Mouse (Mus musculus): ENCODE data around the gene Celf2.
"Not testable (repeated sequence)": the region's sequence is repeated elsewhere in the genome, so short reads cannot be mapped to it uniquely, and the experiment has no call there.

Celf2 gene

DNA sequence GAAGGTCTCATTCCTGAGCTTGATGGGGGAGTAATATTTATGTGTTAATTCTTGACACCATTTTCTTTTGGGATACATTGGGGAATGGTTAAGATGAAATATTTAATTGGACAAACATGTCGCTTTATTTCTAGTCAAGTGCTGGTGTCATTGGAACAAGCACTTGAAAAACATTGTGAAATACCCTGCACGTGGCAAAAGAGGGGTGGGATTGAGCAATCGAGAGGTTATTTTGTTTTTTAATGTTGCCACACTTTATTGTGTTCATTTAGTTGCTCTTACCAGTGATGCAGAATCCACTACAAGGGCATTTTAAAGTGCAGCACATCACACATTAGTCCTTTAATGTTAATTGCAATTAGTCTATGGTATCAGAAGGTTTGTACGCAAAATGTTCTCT, 242.2 kb downstream of the Celf2 start:
- DNase-seq (ENCODE audit: low read depth in 1 of 2, low spot score in 2 of 2): no peak

DNA sequence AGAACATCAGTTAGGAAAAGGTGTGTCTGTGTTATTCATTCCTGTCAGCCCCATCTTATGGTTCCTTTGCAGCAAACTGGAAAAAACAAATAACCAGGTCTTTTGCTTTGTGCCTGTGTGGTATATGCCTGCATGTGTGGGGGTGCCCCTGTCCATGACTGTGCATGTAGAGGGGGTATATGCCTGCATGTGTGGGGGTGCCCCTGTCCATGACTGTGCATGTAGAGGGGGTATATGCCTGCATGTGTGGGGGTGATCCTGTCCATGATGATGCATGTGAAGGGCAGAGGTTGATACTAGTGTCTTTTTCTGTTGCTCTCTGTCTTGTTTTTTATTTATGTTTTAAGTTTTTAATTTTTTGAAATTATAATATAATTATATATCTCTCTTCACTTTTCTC, 246.7 kb downstream of the Celf2 start:
- not testable (repeated sequence) for DNase-seq (ENCODE audit: low read depth in 1 of 2, low spot score in 2 of 2)

DNA sequence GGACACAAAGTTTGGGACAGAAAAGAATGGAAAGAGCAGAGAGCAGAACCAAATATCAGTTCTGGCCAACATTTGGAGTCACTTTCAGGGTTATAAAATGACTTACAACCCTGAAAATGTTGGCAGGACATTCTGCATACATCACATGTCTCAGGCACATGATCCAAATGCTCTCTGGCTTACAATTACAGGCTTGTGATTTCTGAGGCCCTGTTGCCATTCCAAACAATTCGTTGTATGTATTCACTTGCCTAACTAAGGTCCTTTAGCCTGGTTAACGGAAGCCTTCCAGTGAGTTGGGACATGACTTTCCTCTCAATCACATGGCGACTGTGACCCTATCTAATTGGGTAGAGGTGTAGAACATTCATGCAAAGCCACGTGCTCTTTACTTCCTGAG, 249.2 kb downstream of the Celf2 start:
- no peak for DNase-seq (ENCODE audit: low read depth in 1 of 2, low spot score in 2 of 2)

DNA sequence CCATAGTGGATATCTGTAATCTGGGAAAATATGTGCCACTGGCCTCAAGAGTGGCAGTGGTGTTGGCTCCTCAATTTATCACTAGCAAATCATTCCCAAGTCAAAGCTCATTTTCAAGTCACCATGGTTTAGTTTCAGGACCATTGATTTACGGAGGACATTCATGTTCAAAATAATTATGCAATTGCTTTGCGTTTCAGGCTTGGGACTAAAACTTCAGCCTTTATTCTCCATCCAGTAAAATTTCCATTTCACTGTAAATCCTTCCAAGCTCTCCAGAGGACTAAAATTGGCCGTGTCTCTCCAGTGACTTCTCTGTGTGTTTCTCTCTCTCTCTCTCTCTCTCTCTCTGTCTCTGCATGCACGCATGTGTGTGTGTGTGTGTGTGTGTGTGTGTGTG, 249.7 kb downstream of the Celf2 start:
- DNase-seq (ENCODE audit: low read depth in 1 of 2, low spot score in 2 of 2): no peak

DNA sequence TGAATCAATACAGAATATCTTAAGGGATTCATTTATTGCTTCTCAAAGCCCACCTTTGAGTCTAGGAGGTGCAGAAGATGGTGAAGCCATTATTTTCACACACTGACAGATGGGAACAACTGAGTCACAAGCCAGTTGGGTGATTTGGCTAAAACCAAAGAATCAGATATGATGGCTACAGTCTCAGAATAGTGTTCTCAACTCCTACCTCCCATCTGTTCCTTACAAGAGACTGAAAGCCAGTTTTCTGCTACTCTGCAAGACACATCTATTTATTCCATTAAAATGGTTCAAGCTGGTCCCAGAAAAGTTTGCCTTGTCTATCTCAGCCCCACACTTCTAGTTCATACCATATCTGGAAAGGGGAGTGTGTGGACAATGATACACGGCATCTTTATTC, 253.3 kb downstream of the Celf2 start:
- no peak for DNase-seq (ENCODE audit: low read depth in 1 of 2, low spot score in 2 of 2)

DNA sequence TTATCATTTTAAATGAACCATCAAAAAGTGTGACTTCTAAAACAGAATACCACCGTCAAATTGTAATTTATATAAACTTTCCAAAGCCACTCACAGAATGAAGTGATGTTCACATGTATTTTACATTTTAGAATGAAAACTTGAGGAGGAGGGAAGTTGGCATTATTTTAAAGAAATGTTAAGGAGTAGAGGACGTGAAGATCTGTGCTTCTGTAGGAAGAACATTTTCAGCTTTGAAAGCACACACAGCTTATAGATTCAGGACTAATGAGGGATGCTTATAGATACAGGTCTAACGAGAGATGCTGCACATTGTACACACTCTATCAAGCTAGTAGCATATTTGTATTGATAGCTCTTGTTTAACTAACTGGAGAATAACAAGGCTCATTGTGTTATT, 254.0 kb downstream of the Celf2 start:
- DNase-seq (ENCODE audit: low read depth in 1 of 2, low spot score in 2 of 2): no peak

DNA sequence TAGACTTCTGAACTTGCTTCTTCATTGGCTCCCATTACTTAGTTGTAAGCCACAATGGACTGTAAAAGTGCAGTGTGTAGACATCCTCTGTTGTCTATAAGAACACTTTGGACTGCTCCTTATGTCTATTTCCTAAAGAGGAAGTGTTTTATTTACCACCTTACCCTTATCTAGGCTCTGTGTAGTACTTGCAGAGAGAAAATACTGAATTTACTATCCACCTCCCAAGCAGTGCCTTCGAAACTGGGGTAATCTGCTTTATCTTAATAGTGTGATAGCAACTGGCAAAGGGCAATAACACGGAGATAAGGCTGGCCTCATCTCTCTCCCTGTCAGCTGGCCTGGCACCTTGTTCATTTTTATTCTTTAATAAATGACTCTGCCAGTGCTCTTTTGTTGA, 259.0 kb downstream of the Celf2 start:
- DNase-seq (ENCODE audit: low read depth in 1 of 2, low spot score in 2 of 2): no peak

DNA sequence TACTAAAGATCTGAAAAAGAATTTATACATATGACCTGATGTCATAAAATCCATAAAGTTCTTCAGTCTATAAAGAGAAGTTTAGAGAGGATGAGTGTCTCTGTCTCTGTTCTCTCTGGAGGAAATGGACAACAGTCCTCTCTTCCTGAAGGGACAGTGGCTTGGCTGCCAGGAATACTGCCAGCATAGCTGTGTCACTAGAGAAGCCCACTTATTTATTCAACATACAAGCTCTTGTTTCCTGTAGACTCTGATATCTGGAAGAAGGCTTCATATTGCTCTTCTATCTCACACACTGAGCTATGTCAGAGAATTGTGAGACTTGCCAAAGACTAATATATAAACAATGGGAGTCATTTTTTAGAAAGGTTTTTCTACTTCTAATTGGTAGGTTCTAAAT, 260.4 kb downstream of the Celf2 start:
- no peak for DNase-seq (ENCODE audit: low read depth in 1 of 2, low spot score in 2 of 2)

DNA sequence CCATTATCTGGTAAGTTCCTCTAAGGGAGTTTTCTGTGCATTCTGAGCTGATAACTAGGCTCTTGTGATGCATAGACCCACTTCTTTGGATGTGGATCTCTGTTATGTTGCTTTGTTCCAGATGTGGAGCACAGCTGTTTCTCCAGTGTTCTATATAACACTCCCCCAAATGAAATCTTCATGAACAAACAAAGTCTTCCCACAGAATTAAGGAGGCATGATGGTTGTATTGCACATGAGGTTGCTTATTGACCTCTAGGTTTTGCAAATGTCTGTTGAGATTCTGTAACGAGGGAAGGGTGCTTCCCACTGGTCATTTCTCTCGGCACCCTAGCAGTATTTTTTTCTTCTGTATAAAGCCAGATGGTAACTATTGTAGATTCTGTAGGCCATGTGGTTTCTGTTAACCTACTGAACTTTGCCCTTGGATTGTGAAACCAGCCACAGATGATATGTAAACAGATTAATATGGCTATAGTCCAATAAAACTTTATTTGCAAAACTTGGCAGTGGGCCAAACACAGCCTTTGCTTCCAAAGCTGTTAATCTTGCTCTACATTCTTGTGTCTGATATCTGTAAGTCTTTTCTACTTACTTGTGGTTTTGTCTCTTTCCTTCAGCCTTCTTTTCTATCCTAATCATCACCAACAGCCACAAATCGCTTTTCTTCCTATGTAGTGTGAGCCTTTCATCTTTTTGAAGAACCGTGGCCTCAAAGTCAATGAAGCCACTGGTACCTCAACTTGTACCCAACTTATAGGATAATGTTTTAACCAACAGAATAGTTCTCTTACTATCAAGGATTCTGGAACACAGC, 263.2 kb downstream of the Celf2 start:
- no peak for DNase-seq (ENCODE audit: low read depth in 1 of 2, low spot score in 2 of 2)

DNA sequence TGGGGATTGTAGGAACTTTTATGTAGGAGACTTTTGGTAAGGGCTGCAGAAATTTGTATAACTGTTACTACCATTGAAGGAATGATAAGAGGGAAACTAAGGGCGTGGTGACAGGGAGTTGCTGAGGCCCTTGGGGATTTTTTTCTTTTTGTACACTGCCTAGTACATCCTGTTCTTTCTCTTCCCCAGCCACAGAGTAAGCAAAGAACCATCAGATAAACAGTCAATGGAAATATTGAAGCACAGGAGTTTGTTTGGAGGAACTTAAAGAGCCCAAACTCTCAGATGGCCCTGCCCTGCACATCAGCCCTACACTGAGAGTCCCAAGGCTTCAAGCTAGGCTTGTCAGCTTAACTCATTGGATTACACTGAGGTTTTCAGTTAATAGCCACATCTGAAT, 267.2 kb downstream of the Celf2 start:
- DNase-seq (ENCODE audit: low read depth in 1 of 2, low spot score in 2 of 2): no peak

DNA sequence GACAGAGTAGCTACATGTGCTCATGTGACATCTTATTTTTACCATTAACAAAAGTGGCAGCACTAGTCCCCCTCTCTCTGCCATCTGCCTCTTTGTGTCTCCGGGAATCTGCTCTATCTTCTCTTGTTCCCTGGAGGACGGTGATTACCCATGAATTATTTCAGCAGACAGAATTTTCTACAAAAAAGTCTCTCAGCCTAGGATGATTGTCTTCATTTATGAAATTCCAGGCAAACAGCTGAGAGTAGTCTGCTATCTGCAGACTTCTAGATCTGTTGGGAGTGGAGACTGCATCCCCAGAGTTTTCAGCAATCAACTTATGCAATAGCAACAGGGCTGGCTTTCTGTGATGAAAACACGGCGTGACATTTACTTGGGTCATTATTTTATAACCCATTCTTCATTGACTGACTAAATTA, 267.8 kb downstream of the Celf2 start:
- no peak for DNase-seq (ENCODE audit: low read depth in 1 of 2, low spot score in 2 of 2)

DNA sequence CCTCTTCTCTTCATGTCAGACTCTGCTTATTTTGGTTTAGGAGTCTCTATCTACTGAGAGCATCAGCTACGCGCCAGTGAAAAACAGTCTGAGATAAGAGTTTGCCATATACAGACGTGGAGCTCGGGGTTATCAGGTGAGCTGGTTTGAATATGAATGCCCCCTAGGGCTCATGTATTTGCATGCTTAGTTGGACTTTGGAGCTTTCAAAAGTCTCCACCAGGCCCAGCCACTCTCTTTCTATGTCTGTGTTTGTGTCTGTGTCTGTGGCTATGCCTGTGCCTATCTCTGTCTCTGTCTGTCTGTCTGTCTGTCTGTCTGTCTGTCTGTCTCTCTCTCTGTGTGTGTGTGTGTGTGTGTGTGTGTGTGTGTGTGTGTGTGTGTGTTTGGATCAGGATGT, 272.1 kb downstream of the Celf2 start:
- DNase-seq (ENCODE audit: low read depth in 1 of 2, low spot score in 2 of 2): no peak

DNA sequence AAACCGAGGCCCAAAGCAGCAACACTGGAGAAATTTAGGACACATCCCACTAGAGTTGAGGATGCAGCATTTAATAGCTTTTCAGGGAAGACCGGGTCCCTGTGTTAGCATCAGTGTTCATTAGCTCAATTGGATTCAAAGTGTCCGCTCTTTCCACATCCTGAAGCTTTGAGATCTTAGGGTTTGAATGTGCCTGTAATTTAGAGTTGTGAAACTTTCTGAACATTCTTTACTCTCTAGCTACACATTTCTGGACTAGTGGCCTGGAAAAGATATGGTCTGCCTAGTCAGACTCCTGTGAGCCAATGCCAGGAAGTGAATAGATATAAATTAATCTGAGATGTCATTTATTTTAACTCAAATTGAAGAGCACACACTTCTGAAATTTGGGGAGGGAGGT, 272.9 kb downstream of the Celf2 start:
- no peak for DNase-seq (ENCODE audit: low read depth in 1 of 2, low spot score in 2 of 2)

DNA sequence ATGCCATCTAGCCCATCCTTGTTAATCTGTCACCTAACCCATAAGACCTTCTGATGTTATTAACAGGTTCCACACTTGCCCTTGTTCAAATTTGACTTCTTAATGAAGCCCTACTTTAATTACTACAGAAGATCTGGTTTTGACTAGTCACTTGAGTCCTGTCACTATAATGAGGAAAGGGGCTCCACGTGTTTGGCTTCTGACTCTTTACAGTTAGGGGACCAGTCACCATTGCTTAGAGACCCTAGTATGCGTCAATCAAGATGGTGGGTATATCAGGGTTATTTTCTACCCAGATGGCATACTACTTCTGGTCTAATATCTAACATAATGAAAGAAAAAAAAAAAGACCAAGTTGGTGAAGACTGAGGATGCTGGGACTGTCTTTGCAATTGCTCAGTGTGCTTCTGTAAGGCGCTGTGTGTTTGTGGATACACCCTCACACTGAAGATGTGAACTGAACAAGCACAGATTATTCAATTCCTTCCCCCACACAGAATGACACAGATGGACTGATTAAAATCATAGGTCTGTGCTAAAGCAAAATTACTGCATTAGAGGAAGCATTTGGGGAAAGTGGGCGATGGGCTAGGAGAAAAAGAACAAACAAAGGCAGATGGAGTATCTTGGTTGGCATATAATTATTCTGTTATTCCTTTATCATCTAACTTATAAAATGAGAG, 274.2 kb downstream of the Celf2 start:
- no peak for DNase-seq (ENCODE audit: low read depth in 1 of 2, low spot score in 2 of 2)

DNA sequence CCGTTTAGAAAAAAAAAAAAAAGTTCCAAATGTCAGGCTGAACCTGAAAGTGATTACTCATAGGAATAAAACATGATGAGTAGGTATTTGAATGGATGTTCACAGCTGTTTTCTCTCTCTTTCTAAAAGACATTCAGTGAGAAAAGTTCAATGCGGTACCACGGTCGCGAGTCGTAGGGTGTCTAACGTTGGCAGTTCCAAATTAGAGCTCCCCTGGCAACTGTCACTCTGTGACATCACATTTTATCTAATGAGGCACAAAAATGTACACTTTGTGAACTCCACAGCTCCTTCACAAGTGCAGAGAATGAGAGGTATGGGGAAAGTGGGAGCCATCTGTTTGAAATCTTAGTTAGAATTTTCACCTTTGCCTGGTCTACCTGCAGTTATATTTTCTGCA, 274.8 kb downstream of the Celf2 start:
- DNase-seq (ENCODE audit: low read depth in 1 of 2, low spot score in 2 of 2): no peak

DNA sequence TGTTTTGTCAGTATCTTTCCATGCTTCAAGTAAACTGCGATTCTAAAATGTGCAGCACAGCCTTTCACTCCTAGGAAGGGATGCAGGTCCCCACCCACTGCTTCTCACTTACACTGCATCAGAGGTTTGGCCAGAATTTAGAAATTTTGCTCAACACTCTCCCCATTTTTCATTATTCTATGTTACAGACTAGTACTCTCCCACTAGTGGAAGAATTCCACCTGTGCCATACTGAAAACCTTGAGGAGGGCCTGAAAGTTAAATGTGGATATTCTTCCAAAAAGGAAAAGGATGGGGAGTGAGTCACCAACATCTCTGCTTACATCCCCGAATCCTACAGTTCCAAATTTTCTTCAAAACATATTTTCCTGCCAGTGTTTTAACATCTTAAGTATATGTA, 276.0 kb downstream of the Celf2 start:
- DNase-seq (ENCODE audit: low read depth in 1 of 2, low spot score in 2 of 2): no peak

DNA sequence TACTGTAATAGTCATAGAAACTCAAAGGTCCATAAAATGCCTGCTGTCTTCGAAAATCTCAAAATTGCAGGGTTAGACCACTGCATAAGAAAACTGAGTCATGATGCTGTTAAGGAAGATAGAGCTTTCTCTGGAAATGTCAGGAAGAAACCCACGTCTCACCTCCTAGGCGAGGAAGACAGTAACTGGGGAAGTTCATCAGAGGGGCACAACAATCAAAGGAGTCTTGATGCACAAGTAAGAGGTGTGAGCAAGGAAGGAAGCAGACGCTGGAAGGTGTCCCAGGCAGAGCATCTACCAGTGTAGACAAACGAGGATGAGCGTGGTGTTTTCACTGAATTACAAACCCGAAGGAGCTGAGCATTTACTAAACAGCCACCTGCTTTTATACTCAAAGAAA, 282.6 kb downstream of the Celf2 start:
- no peak for DNase-seq (ENCODE audit: low read depth in 1 of 2, low spot score in 2 of 2)

DNA sequence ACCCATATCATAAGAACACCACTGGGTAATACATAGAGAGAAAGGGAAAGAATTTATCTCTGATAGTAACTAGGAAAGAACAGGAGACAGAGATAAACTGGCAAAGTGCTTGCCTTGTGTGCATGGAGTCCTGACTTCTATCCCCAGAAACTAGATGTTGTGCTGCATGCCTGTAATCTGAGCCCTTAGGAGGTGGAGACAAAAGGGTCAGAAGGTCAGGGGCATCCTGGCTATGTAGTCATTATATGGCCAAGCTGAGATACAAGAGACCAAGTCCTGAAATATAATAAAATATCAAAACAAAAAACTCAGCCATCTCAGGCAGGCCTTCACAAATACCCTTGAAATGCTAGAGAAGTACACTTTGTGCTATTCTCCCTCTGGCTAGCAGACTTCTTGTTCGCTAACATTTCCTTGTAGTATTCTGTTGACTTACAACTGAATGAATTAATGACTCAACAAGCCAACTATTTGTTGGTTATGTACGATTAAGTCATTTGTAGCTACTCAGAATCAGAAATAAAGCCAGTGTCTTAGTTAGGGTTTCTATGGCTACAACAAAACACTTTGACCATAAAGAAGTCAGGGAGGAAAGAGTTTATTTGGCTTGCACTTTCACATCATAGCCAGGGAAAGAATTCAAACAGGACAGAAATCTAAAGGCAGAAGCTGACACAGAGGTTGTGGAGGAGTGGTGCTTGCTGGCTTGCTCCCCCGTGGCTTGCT, 284.9 kb downstream of the Celf2 start:
- no peak for DNase-seq (ENCODE audit: low read depth in 1 of 2, low spot score in 2 of 2)

DNA sequence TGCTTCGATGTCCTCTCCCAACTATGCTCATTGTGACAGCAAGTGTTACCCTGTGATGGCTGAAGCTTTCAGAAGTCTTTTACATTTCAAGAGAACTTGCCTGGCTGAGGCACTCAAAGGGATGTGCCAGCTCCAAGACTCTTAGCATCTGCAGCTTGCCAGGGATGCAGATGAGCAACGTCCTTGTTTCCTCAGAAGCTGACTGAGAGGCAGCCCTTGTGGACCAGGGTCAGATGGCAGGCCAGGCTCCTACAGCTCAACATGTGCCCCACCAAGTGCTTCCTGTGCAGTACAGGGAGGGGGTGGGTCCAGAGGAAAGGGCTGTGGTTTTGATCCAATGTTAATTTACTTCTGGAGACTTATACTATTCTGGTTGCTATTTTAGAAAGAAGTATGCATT, 285.8 kb downstream of the Celf2 start:
- DNase-seq (ENCODE audit: low read depth in 1 of 2, low spot score in 2 of 2): no peak

DNA sequence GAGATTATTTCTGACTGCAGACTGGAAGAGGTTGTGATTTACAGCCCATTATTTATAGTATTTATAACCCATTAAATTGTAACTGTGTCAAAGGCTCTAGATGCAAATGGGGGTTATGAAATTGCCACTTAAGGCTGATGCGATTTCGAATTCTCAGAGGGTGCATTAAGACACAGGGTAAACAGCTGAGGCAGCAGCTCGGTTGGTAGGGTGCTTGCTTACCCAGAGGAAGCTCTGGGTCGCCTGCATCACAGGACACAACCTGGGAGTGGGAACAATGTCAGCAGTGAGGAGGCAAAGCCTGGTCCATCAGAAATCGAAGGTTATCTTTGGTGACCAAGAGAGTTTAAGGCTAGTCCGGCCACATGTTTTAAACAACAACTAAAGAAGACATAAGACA, 286.5 kb downstream of the Celf2 start:
- DNase-seq (ENCODE audit: low read depth in 1 of 2, low spot score in 2 of 2): no peak

DNA sequence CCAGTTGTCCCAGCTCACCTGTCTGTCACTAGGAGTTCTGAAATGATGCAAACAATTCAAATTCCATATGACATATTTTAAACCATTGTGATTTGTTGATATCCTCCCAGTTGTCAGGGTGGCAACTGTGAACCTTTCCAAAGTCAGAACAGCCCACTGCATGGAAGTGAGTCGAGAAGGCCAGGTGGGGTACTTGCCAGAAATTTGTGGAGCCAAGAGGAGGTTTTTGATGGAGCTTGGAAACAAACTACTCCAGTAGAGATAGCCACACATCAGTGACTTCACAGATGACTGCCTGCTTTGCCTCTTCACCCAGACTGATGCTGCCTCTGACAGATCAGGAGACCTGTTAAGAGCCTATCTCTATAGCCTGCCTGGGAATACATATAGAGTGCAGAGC, 287.5 kb downstream of the Celf2 start:
- no peak for DNase-seq (ENCODE audit: low read depth in 1 of 2, low spot score in 2 of 2)

DNA sequence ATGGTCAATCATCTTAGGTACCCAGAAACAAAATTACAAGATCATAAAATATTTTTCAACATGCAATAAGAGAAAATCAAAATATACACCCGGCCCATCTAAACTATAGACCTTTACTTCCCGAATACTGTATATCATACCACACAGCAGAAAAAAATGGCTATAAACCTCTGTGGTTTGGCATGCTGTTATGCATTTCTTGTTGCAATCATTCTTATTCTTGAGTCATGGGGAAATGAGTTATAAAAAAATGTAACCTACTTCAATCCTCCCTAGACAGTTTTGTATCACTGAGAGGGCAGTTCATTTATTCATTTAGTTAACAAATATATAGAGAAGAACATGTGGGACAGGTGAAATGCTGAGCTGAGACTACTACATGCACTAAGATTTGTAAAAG, 291.3 kb downstream of the Celf2 start:
- DNase-seq (ENCODE audit: low read depth in 1 of 2, low spot score in 2 of 2): no peak

Data from monocyte, adult 2 months (primary cell).